Mouse (Mus musculus): Measurements from ENCODE around the gene Krtcap2. TPM values are rescaled to one million over a fixed set of nuclear protein-coding genes. Genes with fewer than 3 reads are reported as not detected.

Krtcap2 gene
- total and polyA plus RNA-seq, 3 experiments, result 143 to 230 (median 180) TPM

- peaks cover 7 to 31% of the 10 kb centered on the region in 2 experiments for H3K4me1 ChIP-seq (ENCODE audit: control insufficient read depth in 1 of 2, insufficient read depth in 2 of 2)
- H3K9ac ChIP-seq (ENCODE audit: insufficient read depth, low read depth), result no peak overlapping the region
- in situ Hi-C loops (cut with MboI; ENCODE audit: low pct_ligation_motif_present, low pct_unique_long_range_greater_than_20kb, low sequenced_read_pairs) (loop anchor here (5.0 kb wide), 1 partner anchor 48 kb away; the partner anchor contains the start of genes Krtcap2 and Trim46), dilution Hi-C loops (cut with MboI; ENCODE audit: extremely low pct_ligation_motif_present, extremely low pct_unique_long_range_greater_than_20kb, low sequenced_read_pairs) (no loop called here)
- H3K9me3 ChIP-seq (replicated peaks; ENCODE audit: low read length), result no peaks in the 10 kb centered on the region
- no peak overlapping the region for H3K27ac ChIP-seq (ENCODE audit: insufficient read depth, low read depth)
- H3K79me2 ChIP-seq (replicated peaks; ENCODE audit: control insufficient read depth, extremely low read depth, insufficient read depth, poor library complexity, severe bottlenecking), result no peaks in the 10 kb centered on the region
- H3K36me3 ChIP-seq (replicated peaks in 1 of 2; ENCODE audit: control insufficient read depth in 1 of 2, insufficient read depth in 1 of 2, low read length in 1 of 2), result no peaks in the 10 kb centered on the region
- no peaks in the 10 kb centered on the region for H3K27me3 ChIP-seq (replicated peaks)
- TF ChIP-seq SMC3 (IDR thresholded peaks at IDR 0.05; ENCODE audit: low read depth, low read length) (no peak), MAX (IDR thresholded peaks at IDR 0.05; ENCODE audit: low read length) (no peak), BHLHE40 (IDR thresholded peaks at IDR 0.05; ENCODE audit: low read depth, low read length) (peak; percentile 63), MXI1 (IDR thresholded peaks at IDR 0.05; ENCODE audit: low read depth, low read length) (no peak), IRF4 (IDR thresholded peaks at IDR 0.05; ENCODE audit: low read depth, low read length) (no peak)
- DNase-seq (ENCODE audit: extremely low read depth), result no peak
- H3K4me2 ChIP-seq (ENCODE audit: insufficient read depth, low read depth, poor library complexity, severe bottlenecking), result no peak overlapping the region
- no peak overlapping the region for H3K4me3 ChIP-seq (replicated peaks in 1 of 3; ENCODE audit: low read depth in 2 of 3, low read length in 2 of 3, poor library complexity in 1 of 3)
Observed at GRCm38 (mm10) chr3:89295685-89296230, 50.0 kb downstream of the Krtcap2 start.

GRCm38 (mm10) chr3:89296761-89297396 lies 51.1 kb downstream of the Krtcap2 start:
- dilution Hi-C loops (cut with MboI; ENCODE audit: extremely low pct_ligation_motif_present, extremely low pct_unique_long_range_greater_than_20kb, low sequenced_read_pairs), result no loop called here
- in situ Hi-C loops (cut with MboI; ENCODE audit: low pct_ligation_motif_present, low pct_unique_long_range_greater_than_20kb, low sequenced_read_pairs), result loop anchor here (5.0 kb wide), 1 partner anchor 50 kb away; the partner anchor contains the start of genes Krtcap2 and Trim46
- Histone ChIP-seq H3K4me1 (ENCODE audit: control insufficient read depth in 1 of 2, insufficient read depth in 2 of 2) (peaks cover 7 to 31% of the 10 kb centered on the region in 2 experiments), H3K4me2 (ENCODE audit: insufficient read depth, low read depth, poor library complexity, severe bottlenecking) (no peak overlapping the region), H3K4me3 (replicated peaks in 1 of 3; ENCODE audit: low read depth in 2 of 3, low read length in 2 of 3, poor library complexity in 1 of 3) (peak overlapping the region in 1 of 3 experiments; percentile 37), H3K9me3 (replicated peaks; ENCODE audit: low read length) (no peaks in the 10 kb centered on the region), H3K36me3 (replicated peaks in 1 of 2; ENCODE audit: control insufficient read depth in 1 of 2, insufficient read depth in 1 of 2, low read length in 1 of 2) (no peaks in the 10 kb centered on the region), H3K27me3 (replicated peaks) (no peaks in the 10 kb centered on the region), H3K9ac (ENCODE audit: insufficient read depth, low read depth) (no peak overlapping the region), H3K79me2 (replicated peaks; ENCODE audit: control insufficient read depth, extremely low read depth, insufficient read depth, poor library complexity, severe bottlenecking) (no peaks in the 10 kb centered on the region), H3K27ac (ENCODE audit: insufficient read depth, low read depth) (no peak overlapping the region)
- TF ChIP-seq UBTF (IDR thresholded peaks at IDR 0.05; ENCODE audit: low read depth, low read length) (no peak), NELFE (IDR thresholded peaks at IDR 0.05; ENCODE audit: low read depth, low read length) (no peak), MYC (IDR thresholded peaks at IDR 0.05; ENCODE audit: low read depth, low read length) (no peak), ZKSCAN1 (IDR thresholded peaks at IDR 0.05; ENCODE audit: borderline replicate concordance, low read depth, low read length) (no peak), BHLHE40 (IDR thresholded peaks at IDR 0.05; ENCODE audit: low read depth, low read length) (no peak), SMC3 (IDR thresholded peaks at IDR 0.05; ENCODE audit: low read depth, low read length) (no peak), IRF4 (IDR thresholded peaks at IDR 0.05; ENCODE audit: low read depth, low read length) (no peak), EP300 (IDR thresholded peaks at IDR 0.05; ENCODE audit: low read length) (no peak), MAZ (IDR thresholded peaks at IDR 0.05; ENCODE audit: low read depth, low read length) (no peak), RAD21 (IDR thresholded peaks at IDR 0.05; ENCODE audit: low read depth, low read length) (no peak), ZMIZ1 (IDR thresholded peaks at IDR 0.05; ENCODE audit: low read depth, low read length) (no peak), TCF12 (IDR thresholded peaks at IDR 0.05; ENCODE audit: low read depth, low read length) (no peak), MEF2A (IDR thresholded peaks at IDR 0.05; ENCODE audit: borderline replicate concordance, low read depth, low read length) (no peak), KAT2A (IDR thresholded peaks at IDR 0.05; ENCODE audit: insufficient replicate concordance, low read length) (no peak)
- DNase-seq (ENCODE audit: extremely low read depth), result no peak

All from CH12.LX (cell line).